39 mouse cellular contexts compared by ENCODE assay signal in genomic region chr7:103971782-103972181, GRCm38 (mm10). TPM values are rescaled to one million over a fixed set of nuclear protein-coding genes. Genes with fewer than 3 reads are reported as not detected.
"Had no signal": no experiment of that assay in that cellular context is flagged by ENCODE, and none has a peak within 500 bp of the region (broad histone marks: within the 10 kb centered on the region; RNA-seq: fewer than 3 reads in every experiment).

No protein-coding gene starts in this region.

- ATAC-seq: hindbrain, embryonic 16.5 days; inflammation-experienced regulatory T-cells, adult 6 months; intestine, embryonic 15.5 days; intestine, postnatal 0 days had no signal

- DNase-seq: gastrocnemius, postnatal 14 days; gastrocnemius, postnatal 36 days; heart, adult 18-20 months; heart, postnatal 10 days; heart, postnatal 4 days; kidney, adult 18-20 months; kidney, adult 8-10 months; kidney, postnatal 10 days; kidney, postnatal 25 days; kidney, postnatal 4 days; liver; liver, embryonic 13.5 days had no signal

RNA-seq across cellular contexts. Expression of gene Olfr635, which starts 0.8 kb away (rescaled TPM):
- total RNA-seq: gastrocnemius, adult 8-10 months; gastrocnemius, postnatal 14 days; gastrocnemius, postnatal 36 days; heart, adult 18-20 months; heart, postnatal 10 days; heart, postnatal 25 days had no signal
- polyA plus RNA-seq: gonadal fat pad, adult 2 months; heart, embryonic 10.5 days; heart, embryonic 12.5 days; heart, embryonic 14.5 days; heart, embryonic 16.5 days; hindbrain, embryonic 12.5 days; hindbrain, embryonic 14.5 days; hindbrain, embryonic 16.5 days; intestine, postnatal 0 days; limb, embryonic 10.5 days; limb, embryonic 12.5 days; limb, embryonic 14.5 days; liver, embryonic 11.5 days; liver, embryonic 13.5 days had no signal

RNA-seq across cellular contexts. Expression of gene Olfr638, which starts 26.8 kb away (rescaled TPM):
- total RNA-seq: gastrocnemius, adult 8-10 months; gastrocnemius, postnatal 14 days; gastrocnemius, postnatal 36 days; heart, adult 18-20 months; heart, adult 8-10 months; heart, postnatal 10 days; heart, postnatal 25 days; heart, postnatal 4 days; layer of hippocampus, adult 2 months; layer of hippocampus, postnatal 10 days; layer of hippocampus, postnatal 25 days; left cerebral cortex, adult 2 months; left cerebral cortex, postnatal 14 days; left cerebral cortex, postnatal 36 days had no signal
- polyA plus RNA-seq: gonadal fat pad, adult 2 months; heart, embryonic 10.5 days; heart, embryonic 14.5 days; heart, embryonic 16.5 days; hindbrain, embryonic 10.5 days; hindbrain, embryonic 12.5 days; hindbrain, embryonic 14.5 days; hindbrain, embryonic 16.5 days; inflammation-experienced regulatory T-cells, adult 6 months; intestine, embryonic 15.5 days; intestine, postnatal 0 days; kidney, embryonic 14.5 days; kidney, embryonic 16.5 days; limb, embryonic 10.5 days; limb, embryonic 12.5 days; limb, embryonic 14.5 days; liver, embryonic 11.5 days; liver, embryonic 13.5 days had no signal

RNA-seq across cellular contexts. Expression of gene Olfr633, which starts 27.5 kb away (rescaled TPM):
- total RNA-seq: gastrocnemius, adult 8-10 months; gastrocnemius, postnatal 14 days; gastrocnemius, postnatal 36 days; heart, adult 18-20 months; heart, adult 8-10 months; heart, postnatal 10 days; heart, postnatal 25 days; heart, postnatal 4 days; layer of hippocampus, adult 2 months; layer of hippocampus, postnatal 10 days; layer of hippocampus, postnatal 25 days; left cerebral cortex, adult 2 months; left cerebral cortex, postnatal 14 days; left cerebral cortex, postnatal 36 days had no signal
- polyA plus RNA-seq: gonadal fat pad, adult 2 months; heart, embryonic 10.5 days; heart, embryonic 12.5 days; heart, embryonic 14.5 days; heart, embryonic 16.5 days; hindbrain, embryonic 10.5 days; hindbrain, embryonic 12.5 days; hindbrain, embryonic 14.5 days; hindbrain, embryonic 16.5 days; inflammation-experienced regulatory T-cells, adult 6 months; intestine, embryonic 15.5 days; intestine, postnatal 0 days; kidney, embryonic 14.5 days; kidney, embryonic 16.5 days; limb, embryonic 10.5 days; limb, embryonic 12.5 days; limb, embryonic 14.5 days; liver, embryonic 11.5 days; liver, embryonic 13.5 days had no signal

RNA-seq across cellular contexts. Expression of gene Olfr632, which starts 37.6 kb away (rescaled TPM):
- total RNA-seq: gastrocnemius, adult 8-10 months; gastrocnemius, postnatal 14 days; gastrocnemius, postnatal 36 days; heart, adult 18-20 months; heart, adult 8-10 months; heart, postnatal 10 days; heart, postnatal 25 days; heart, postnatal 4 days; layer of hippocampus, adult 2 months; layer of hippocampus, postnatal 10 days; layer of hippocampus, postnatal 25 days; left cerebral cortex, adult 2 months; left cerebral cortex, postnatal 14 days had no signal
- polyA plus RNA-seq: gonadal fat pad, adult 2 months; heart, embryonic 10.5 days; heart, embryonic 12.5 days; heart, embryonic 14.5 days; heart, embryonic 16.5 days; hindbrain, embryonic 10.5 days; hindbrain, embryonic 12.5 days; hindbrain, embryonic 14.5 days; hindbrain, embryonic 16.5 days; inflammation-experienced regulatory T-cells, adult 6 months; intestine, embryonic 15.5 days; intestine, postnatal 0 days; kidney, embryonic 14.5 days; kidney, embryonic 16.5 days; limb, embryonic 10.5 days; limb, embryonic 12.5 days; limb, embryonic 14.5 days had no signal

RNA-seq across cellular contexts. Expression of gene Olfr631, which starts 43.2 kb away (rescaled TPM):
- total RNA-seq: gastrocnemius, adult 8-10 months; gastrocnemius, postnatal 14 days; gastrocnemius, postnatal 36 days; heart, adult 18-20 months; heart, adult 8-10 months; heart, postnatal 10 days; heart, postnatal 25 days; heart, postnatal 4 days; layer of hippocampus, adult 2 months; layer of hippocampus, postnatal 10 days; layer of hippocampus, postnatal 25 days; left cerebral cortex, adult 2 months; left cerebral cortex, postnatal 14 days; left cerebral cortex, postnatal 36 days had no signal
- polyA plus RNA-seq: gonadal fat pad, adult 2 months; heart, embryonic 10.5 days; heart, embryonic 12.5 days; heart, embryonic 14.5 days; heart, embryonic 16.5 days; hindbrain, embryonic 10.5 days; hindbrain, embryonic 12.5 days; hindbrain, embryonic 14.5 days; hindbrain, embryonic 16.5 days; inflammation-experienced regulatory T-cells, adult 6 months; intestine, embryonic 15.5 days; intestine, postnatal 0 days; kidney, embryonic 14.5 days; kidney, embryonic 16.5 days; limb, embryonic 10.5 days; limb, embryonic 12.5 days; limb, embryonic 14.5 days; liver, embryonic 11.5 days; liver, embryonic 13.5 days had no signal
